ENCODE assay signal across 14 mouse cellular contexts in genomic region chr10:119876721-119877120, GRCm38 (mm10).
"Had no signal": no experiment of that assay in that cellular context is flagged by ENCODE, and none has a peak within 500 bp of the region (broad histone marks: within the 10 kb centered on the region; RNA-seq: fewer than 3 reads in every experiment).

No protein-coding gene starts in this region.

- ATAC-seq: lung, postnatal 0 days; midbrain, embryonic 15.5 days had no signal

- H3K4me2 ChIP-seq: liver, embryonic 11.5 days; liver, embryonic 15.5 days; midbrain, embryonic 15.5 days; neural tube, embryonic 13.5 days had no signal

- H3K27ac ChIP-seq: layer of hippocampus, adult 2 months; limb, embryonic 10.5 days; liver, embryonic 15.5 days; midbrain, embryonic 10.5 days; midbrain, embryonic 15.5 days; neural tube, embryonic 13.5 days had no signal

- H3K27me3 ChIP-seq: liver, embryonic 15.5 days; midbrain, embryonic 15.5 days; neural tube, embryonic 13.5 days had no signal

- H3K4me3 ChIP-seq: layer of hippocampus, adult 2 months; limb, embryonic 10.5 days; liver, embryonic 15.5 days; midbrain, embryonic 10.5 days; midbrain, embryonic 15.5 days; neural tube, embryonic 13.5 days had no signal

- H3K9me3 ChIP-seq: limb, embryonic 10.5 days; liver, embryonic 15.5 days; midbrain, embryonic 10.5 days; midbrain, embryonic 15.5 days; neural tube, embryonic 13.5 days had no signal

- H3K9ac ChIP-seq: liver, embryonic 15.5 days; midbrain, embryonic 15.5 days; neural tube, embryonic 13.5 days had no signal

- H3K4me1 ChIP-seq: liver, embryonic 15.5 days had no signal

- H3K36me3 ChIP-seq: limb, embryonic 10.5 days; liver, embryonic 15.5 days; midbrain, embryonic 10.5 days; midbrain, embryonic 15.5 days; neural tube, embryonic 13.5 days had no signal

- DNase-seq: kidney, postnatal 10 days; kidney, postnatal 4 days; lung, adult 2 months; lung, postnatal 36 days; thymus, adult 18-20 months; thymus, postnatal 14 days had no signal
